Mouse (Mus musculus) neural tube, embryonic 15.5 days (tissue): ENCODE measurements around the gene Rsph6a. TPM values are rescaled to one million over a fixed set of nuclear protein-coding genes. Genes with fewer than 3 reads are reported as not detected.

Experiments
- ATAC-seq: fragments of 200-750 bp; cut with Nextera tagmentation; 2 replicates; pipeline ENCODE4 v1.8.0; 2017; ENCODE audit warnings: mild to moderate bottlenecking, moderate TSS enrichment, moderate library complexity; ENCODE audit not compliant: low FRiP score
- H3K27ac ChIP-seq: fragments of 300-500 bp; sonication (generic); replicated peaks from 2 replicates; pipeline ENCODE4 v1.5.1; 2015; ENCODE audit warnings: mild to moderate bottlenecking, inconsistent platforms
- H3K27me3 ChIP-seq: fragments of 300-500 bp; sonication (generic); replicated peaks from 2 replicates; pipeline ENCODE4 v1.6.1; 2015; ENCODE audit warnings: inconsistent platforms
- H3K36me3 ChIP-seq: fragments of 300-500 bp; sonication (generic); 2 replicates; pipeline ENCODE4 v1.6.1; 2015; ENCODE audit warnings: inconsistent platforms
- H3K4me1 ChIP-seq: fragments of 300-500 bp; sonication (generic); 2 replicates; pipeline ENCODE4 v1.6.1; 2015; ENCODE audit warnings: inconsistent platforms
- H3K4me2 ChIP-seq: fragments of 300-500 bp; sonication (generic); 2 replicates; pipeline ENCODE4 v1.6.1; 2015; ENCODE audit warnings: inconsistent platforms, mild to moderate bottlenecking, moderate library complexity
- H3K4me3 ChIP-seq: fragments of 300-500 bp; sonication (generic); replicated peaks from 2 replicates; pipeline ENCODE4 v1.5.1; 2015; ENCODE audit warnings: mild to moderate bottlenecking, inconsistent platforms
- H3K9ac ChIP-seq: fragments of 300-500 bp; sonication (generic); replicated peaks from 2 replicates; pipeline ENCODE4 v1.6.1; 2015; ENCODE audit warnings: mild to moderate bottlenecking, inconsistent platforms
- H3K9me3 ChIP-seq: fragments of 300-500 bp; sonication (generic); replicated peaks from 2 replicates; pipeline ENCODE4 v1.6.1; 2016; ENCODE audit warnings: inconsistent platforms
- WGBS: fragments of 180-500 bp; shearing (Covaris S2); methylation state at CpG from one replicate; pipeline ENCODE4 v1.1.7; 2015; ENCODE audit warnings: mixed read lengths; 5-methylcytosine and 5-hydroxymethylcytosine counted together
- polyA plus RNA-seq: library from polyadenylated mRNA; unstranded; fragments of >200 nt; fragmentation: Nextera tagmentation; extraction: Ambion mirVana; gene quantifications from 2 replicates; pipeline ENCODE4 v1.2.1, GENCODE M21; 2015

The Rsph6a gene
- polyA plus RNA-seq: 0.24 TPM in 1 of 2 replicates, not detected in the other

DNA sequence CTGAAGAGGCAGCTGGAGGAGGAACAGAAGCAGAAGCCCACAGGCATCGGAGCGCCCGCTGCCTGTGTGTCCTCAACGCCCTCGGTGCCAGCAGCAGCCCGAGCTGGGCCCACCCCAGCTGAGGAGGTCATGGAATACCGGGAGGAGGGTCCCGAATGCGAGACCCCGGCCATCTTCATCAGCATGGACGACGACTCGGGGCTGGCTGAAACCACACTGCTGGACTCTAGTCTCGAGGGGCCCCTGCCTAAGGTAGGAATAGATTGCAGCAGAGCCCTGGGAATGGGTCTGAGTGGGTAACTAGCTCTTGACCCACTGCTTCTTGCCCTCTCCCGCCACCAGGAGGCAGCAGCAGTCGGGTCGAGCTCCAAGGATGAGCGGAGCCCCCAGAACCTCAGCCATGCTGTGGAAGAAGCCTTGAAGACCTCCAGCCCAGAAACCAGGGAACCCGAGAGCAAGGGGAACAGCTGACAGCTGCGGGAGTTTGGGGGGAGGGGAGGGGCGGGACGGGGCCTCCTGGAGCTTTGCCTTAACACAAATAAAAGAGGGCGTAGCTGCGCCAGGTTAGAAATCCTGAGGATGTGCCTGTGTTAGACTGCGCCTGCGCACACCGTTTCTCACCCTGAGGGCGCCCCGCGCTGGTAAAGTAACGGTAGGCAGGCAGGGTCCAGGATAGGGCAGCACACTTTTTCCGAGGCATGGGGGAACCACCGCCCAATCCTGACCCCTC lies at the start of gene Rsph6a:
Rsph6a (plus strand) TSS at position 644 of the 730 bp plus-strand sequence.
- peaks cover 37% of the 10 kb centered on the region for H3K36me3 ChIP-seq
- H3K4me2 ChIP-seq: peak within 1 kb of the TSS; percentile 58
- peak within 1 kb of the TSS; percentile 26 for H3K4me3 ChIP-seq
- 0 out of 2 replicates have a peak within 1 kb of the TSS, but pooled peaks have one; percentile 28 for H3K27ac ChIP-seq
- peak within 1 kb of the TSS; percentile 28; the same call in 1 of the 2 replicates for H3K9ac ChIP-seq
- H3K27me3 ChIP-seq: no peaks in the 10 kb centered on the region
- H3K4me1 ChIP-seq: peaks cover 15% of the 10 kb centered on the region
- WGBS: 28% methylated on average over 33 of the region's 33 CpGs
- no peaks in the 10 kb centered on the region for H3K9me3 ChIP-seq
- ATAC-seq: peak; percentile 80

GRCm38 (mm10) chr7:19005417-19006121 lies 48.9 kb upstream of the Rsph6a start:
- H3K27ac ChIP-seq: no peak overlapping the region
- ATAC-seq: no peak
- peaks cover 58% of the 10 kb centered on the region for H3K4me1 ChIP-seq
- peak overlapping the region; percentile 87 for H3K9ac ChIP-seq
- peak overlapping the region; percentile 98 for H3K4me2 ChIP-seq
- peak overlapping the region; percentile 84 for H3K4me3 ChIP-seq
- H3K9me3 ChIP-seq: no peaks in the 10 kb centered on the region
- WGBS: 81% methylated on average over 34 of the region's 34 CpGs
- H3K27me3 ChIP-seq: no peaks in the 10 kb centered on the region
- H3K36me3 ChIP-seq: peaks cover 17% of the 10 kb centered on the region

- H3K27me3 ChIP-seq: no peaks in the 10 kb centered on the region
- ATAC-seq: no peak
- no peak overlapping the region for H3K9ac ChIP-seq
- peaks cover 17% of the 10 kb centered on the region for H3K36me3 ChIP-seq
- WGBS: 6% methylated on average over 12 of the region's 12 CpGs
- H3K4me3 ChIP-seq: 0 out of 2 replicates have a peak overlapping the region, but pooled peaks have one; percentile 7
- H3K4me2 ChIP-seq: peak overlapping the region; percentile 98
- H3K9me3 ChIP-seq: no peaks in the 10 kb centered on the region
- peaks cover 49% of the 10 kb centered on the region for H3K4me1 ChIP-seq
- H3K27ac ChIP-seq: no peak overlapping the region
Observed at GRCm38 (mm10) chr7:19006476-19006875, 48.0 kb upstream of the Rsph6a start.

GRCm38 (mm10) chr7:19007026-19007977 lies 47.2 kb upstream of the Rsph6a start:
- Histone ChIP-seq H3K4me2 (peak overlapping the region; percentile 98), H3K9me3 (no peaks in the 10 kb centered on the region), H3K9ac (no peak overlapping the region), H3K27ac (no peak overlapping the region), H3K4me3 (0 out of 2 replicates have a peak overlapping the region, but pooled peaks have one; percentile 7), H3K4me1 (peaks cover 46% of the 10 kb centered on the region), H3K36me3 (peaks cover 17% of the 10 kb centered on the region), H3K27me3 (no peaks in the 10 kb centered on the region)
- ATAC-seq: no peak
- 80% methylated on average over 13 of the region's 13 CpGs for WGBS

GRCm38 (mm10) chr7:19010581-19010980 lies 43.9 kb upstream of the Rsph6a start:
- H3K27me3 ChIP-seq: no peaks in the 10 kb centered on the region
- H3K27ac ChIP-seq: no peak overlapping the region
- no peak overlapping the region for H3K9ac ChIP-seq
- H3K36me3 ChIP-seq: peaks cover 15% of the 10 kb centered on the region
- WGBS: 86% methylated on average over 7 of the region's 7 CpGs
- no peak for ATAC-seq
- no peak overlapping the region for H3K4me2 ChIP-seq
- peaks cover 30% of the 10 kb centered on the region for H3K4me1 ChIP-seq
- no peak overlapping the region for H3K4me3 ChIP-seq
- H3K9me3 ChIP-seq: no peaks in the 10 kb centered on the region

GRCm38 (mm10) chr7:19012025-19012621 lies 42.4 kb upstream of the Rsph6a start:
- no peaks in the 10 kb centered on the region for H3K27me3 ChIP-seq
- 5% methylated on average over 28 of the region's 31 CpGs for WGBS
- peak overlapping the region; percentile 52 for H3K4me2 ChIP-seq
- H3K36me3 ChIP-seq: peaks cover 2% of the 10 kb centered on the region; the same call in 1 of the 2 replicates
- ATAC-seq: no peak
- H3K9ac ChIP-seq: peak overlapping the region; percentile 29
- peak overlapping the region; percentile 25 for H3K4me3 ChIP-seq
- H3K4me1 ChIP-seq: peaks cover 15% of the 10 kb centered on the region
- H3K9me3 ChIP-seq: no peaks in the 10 kb centered on the region
- H3K27ac ChIP-seq: 0 out of 2 replicates have a peak overlapping the region, but pooled peaks have one; percentile 37

DNA sequence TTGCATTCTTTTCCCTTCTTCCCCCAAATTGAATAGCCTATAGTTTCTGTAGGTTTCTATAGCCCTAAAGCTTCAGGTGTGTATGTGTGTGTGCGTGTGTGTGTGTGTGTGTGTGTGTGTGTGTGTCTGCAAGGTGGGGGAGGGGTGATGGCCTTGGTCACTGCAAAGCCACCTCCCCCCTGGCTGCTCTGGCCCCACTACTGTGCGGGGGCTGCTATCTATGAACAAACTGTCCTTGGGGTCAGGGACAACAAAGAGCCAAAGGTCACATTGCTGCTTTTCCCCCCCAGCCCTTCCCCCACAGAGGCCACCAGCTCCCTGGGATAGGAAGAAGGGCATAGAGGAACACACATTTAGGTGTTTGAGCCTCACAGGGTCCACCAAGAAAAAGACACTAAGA lies 41.6 kb upstream of the Rsph6a start:
- 70% methylated on average over 2 of the region's 2 CpGs for WGBS
- Histone ChIP-seq H3K36me3 (no peaks in the 10 kb centered on the region), H3K27ac (no peak overlapping the region), H3K9ac (no peak overlapping the region), H3K9me3 (no peaks in the 10 kb centered on the region), H3K4me2 (no peak overlapping the region), H3K27me3 (no peaks in the 10 kb centered on the region), H3K4me1 (peaks cover 10% of the 10 kb centered on the region), H3K4me3 (no peak overlapping the region)
- no peak for ATAC-seq

DNA sequence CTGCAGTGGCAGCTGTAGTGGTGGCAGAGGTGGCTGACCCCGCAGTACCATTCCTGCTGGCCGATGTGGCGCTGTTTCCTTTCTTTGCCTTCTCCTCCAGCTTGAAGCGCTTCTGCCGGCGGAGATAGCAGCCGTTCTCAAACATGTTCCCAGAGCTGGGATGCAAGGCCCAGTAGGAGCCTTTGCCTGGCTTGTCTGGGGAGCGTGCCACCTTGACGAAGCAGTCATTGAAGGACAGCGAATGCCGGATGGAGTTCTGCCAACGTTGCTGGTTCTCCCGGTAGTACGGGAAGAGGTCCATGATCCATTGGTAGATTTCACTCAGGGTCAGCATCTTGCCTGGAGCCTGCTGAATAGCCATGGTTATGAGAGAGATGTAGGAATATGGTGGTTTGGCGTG lies 40.0 kb upstream of the Rsph6a start:
- WGBS: 69% methylated on average over 15 of the region's 15 CpGs
- peaks cover 10% of the 10 kb centered on the region for H3K4me1 ChIP-seq
- H3K4me3 ChIP-seq: no peak overlapping the region
- no peak for ATAC-seq
- no peaks in the 10 kb centered on the region for H3K9me3 ChIP-seq
- H3K9ac ChIP-seq: no peak overlapping the region
- H3K27me3 ChIP-seq: no peaks in the 10 kb centered on the region
- H3K36me3 ChIP-seq: no peaks in the 10 kb centered on the region
- no peak overlapping the region for H3K27ac ChIP-seq
- no peak overlapping the region for H3K4me2 ChIP-seq

GRCm38 (mm10) chr7:19016042-19016441 lies 38.4 kb upstream of the Rsph6a start:
- H3K4me1 ChIP-seq: peaks cover 10% of the 10 kb centered on the region
- no peaks in the 10 kb centered on the region for H3K36me3 ChIP-seq
- H3K4me3 ChIP-seq: no peak overlapping the region
- H3K9ac ChIP-seq: no peak overlapping the region
- H3K27me3 ChIP-seq: peaks cover 10% of the 10 kb centered on the region
- WGBS: 84% methylated on average over 4 of the region's 4 CpGs
- H3K27ac ChIP-seq: no peak overlapping the region
- no peaks in the 10 kb centered on the region for H3K9me3 ChIP-seq
- no peak overlapping the region for H3K4me2 ChIP-seq
- no peak for ATAC-seq

DNA sequence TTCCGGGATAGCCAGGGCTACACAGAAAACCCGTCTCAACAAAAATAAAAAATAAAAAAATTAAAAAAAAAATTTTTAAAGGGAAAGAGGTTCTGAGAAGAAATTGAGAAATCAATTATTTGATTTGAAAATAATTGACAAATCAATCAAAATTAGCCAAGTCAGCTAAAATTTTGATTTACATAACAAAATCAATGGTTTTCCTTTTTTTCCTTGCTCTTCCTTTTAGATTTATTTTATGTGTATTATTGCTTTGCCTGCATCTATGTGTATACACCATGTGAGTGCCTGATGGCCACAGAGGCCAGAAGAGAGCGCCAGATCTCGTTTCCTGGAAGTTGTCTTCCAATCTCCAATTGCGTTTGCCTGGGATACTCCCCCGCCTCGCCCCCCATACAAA lies 36.6 kb upstream of the Rsph6a start:
- Histone ChIP-seq H3K27me3 (peaks cover 29% of the 10 kb centered on the region), H3K9me3 (no peaks in the 10 kb centered on the region), H3K4me3 (no peak overlapping the region), H3K36me3 (no peaks in the 10 kb centered on the region), H3K4me1 (no peaks in the 10 kb centered on the region), H3K9ac (no peak overlapping the region), H3K27ac (no peak overlapping the region), H3K4me2 (no peak overlapping the region)
- 92% methylated on average over 7 of the region's 7 CpGs for WGBS
- no peak for ATAC-seq

DNA sequence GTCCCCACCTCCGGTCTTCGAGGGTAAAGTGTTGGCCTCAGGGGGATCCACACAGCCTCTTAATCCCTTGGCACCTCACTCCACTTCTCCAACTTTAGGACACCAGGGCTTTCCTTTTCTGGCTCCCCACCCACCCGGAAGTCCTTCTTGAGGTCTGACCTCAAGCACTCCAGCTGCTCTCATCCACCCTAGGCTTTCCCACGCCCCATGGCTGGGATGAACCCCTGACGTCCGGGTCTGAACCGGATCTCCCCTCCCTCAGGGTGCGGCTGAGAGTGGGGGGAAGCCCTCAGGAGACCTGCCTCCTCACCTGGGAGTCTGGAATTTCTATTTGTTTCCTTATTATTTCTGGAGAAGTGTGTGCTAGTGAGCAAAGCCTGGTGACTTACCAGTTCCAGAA lies 33.4 kb upstream of the Rsph6a start:
- Histone ChIP-seq H3K9me3 (no peaks in the 10 kb centered on the region), H3K4me1 (peaks cover 22% of the 10 kb centered on the region), H3K4me2 (no peak overlapping the region), H3K36me3 (no peaks in the 10 kb centered on the region), H3K27ac (no peak overlapping the region), H3K27me3 (peaks cover 37% of the 10 kb centered on the region), H3K4me3 (no peak overlapping the region), H3K9ac (no peak overlapping the region)
- no peak for ATAC-seq
- WGBS: 35% methylated on average over 8 of the region's 8 CpGs
